Mouse (Mus musculus) spleen, adult 2 months (tissue): ENCODE data around the gene Atp6v0a4. TPM values are rescaled to one million over a fixed set of nuclear protein-coding genes. Genes with fewer than 3 reads are reported as not detected.

Experiments used
- DNase-seq, 2 experiments: peaks; one replicate each; pipeline versions ENCODE4 v3.0.0 to v3.0.0-alpha.2; 2012 to 2021; ENCODE audit warnings: low spot score in 2 of 2, low read depth in 1 of 2
- H3K27ac ChIP-seq: fragments of 200-500 bp; 2 replicates; pipeline ENCODE4 v1.5.1; 2012; ENCODE audit warnings: low read length, inconsistent platforms; ENCODE audit not compliant: insufficient read depth
- H3K27me3 ChIP-seq: fragments of 200-500 bp; 2 replicates; pipeline ENCODE4 v1.6.1; 2012; ENCODE audit warnings: mild to moderate bottlenecking, moderate library complexity, low read length, inconsistent platforms; ENCODE audit not compliant: control insufficient read depth, insufficient read depth
- H3K36me3 ChIP-seq: fragments of 200-500 bp; 2 replicates; pipeline ENCODE4 v1.6.1; 2012; ENCODE audit warnings: mild to moderate bottlenecking, low read length, inconsistent platforms; ENCODE audit not compliant: control insufficient read depth, insufficient read depth
- H3K4me1 ChIP-seq: fragments of 200-500 bp; 2 replicates; pipeline ENCODE4 v1.6.1; 2011; ENCODE audit warnings: inconsistent platforms; ENCODE audit not compliant: control insufficient read depth, insufficient read depth, insufficient read length
- H3K4me3 ChIP-seq: fragments of 200-500 bp; 2 replicates; pipeline ENCODE4 v1.5.1; 2011; ENCODE audit warnings: mild to moderate bottlenecking, inconsistent platforms; ENCODE audit not compliant: insufficient read depth, insufficient read length; ENCODE audit errors: extremely low read depth
- CTCF ChIP-seq: fragments of 200-500 bp; IDR thresholded peaks from 2 replicates; pipeline ENCODE4 v1.5.1; 2011; ENCODE audit warnings: mild to moderate bottlenecking, inconsistent platforms; ENCODE audit not compliant: insufficient read depth, insufficient read length, insufficient replicate concordance; ENCODE audit errors: extremely low read depth
- POLR2A ChIP-seq: fragments of 200-500 bp; IDR thresholded peaks from 2 replicates; pipeline ENCODE4 v1.6.1; 2011; ENCODE audit warnings: low read depth, low read length, inconsistent platforms
- WGBS: fragments of 180-500 bp; shearing (Covaris S2); methylation state at CpG from one replicate; pipeline ENCODE4 v1.1.7; 2018; 5-methylcytosine and 5-hydroxymethylcytosine counted together
- polyA plus RNA-seq: library from polyadenylated mRNA; depleted of rRNA; stranded (reverse); fragments of >200 nt; gene quantifications from 2 replicates; pipeline ENCODE4 v1.2.3, GENCODE M21; 2012

The Atp6v0a4 gene
- polyA plus RNA-seq, 1 experiment: 0.41 TPM

DNA sequence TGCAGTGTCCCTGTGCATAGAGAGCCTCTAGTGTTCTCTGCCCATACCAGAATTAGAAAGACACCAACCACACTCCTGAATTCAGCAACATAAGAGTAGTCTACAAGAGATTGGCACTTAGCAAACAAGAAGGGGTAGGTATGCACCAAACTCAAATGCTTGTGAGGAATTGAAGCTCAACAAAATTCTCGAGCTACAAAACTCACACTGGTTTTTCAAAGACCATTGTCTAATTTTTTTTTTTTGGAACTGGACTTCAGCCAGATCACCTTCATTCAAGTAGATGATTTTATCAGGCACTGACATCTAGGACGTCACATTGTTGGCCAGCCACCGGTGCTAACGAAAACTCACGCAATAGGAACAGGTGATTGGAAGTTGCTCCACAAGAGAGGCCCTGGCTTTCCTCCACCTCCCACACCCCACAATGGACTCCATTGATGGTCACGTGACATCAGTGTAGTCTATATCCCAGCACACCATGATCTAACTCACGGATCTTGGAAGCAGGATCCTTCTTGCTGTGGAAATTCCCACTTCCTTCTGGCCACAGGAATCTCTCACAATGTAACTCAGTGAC lies 22.1 kb downstream of the Atp6v0a4 start:
- TF ChIP-seq POLR2A (no peak), CTCF (no peak)
- no peak overlapping the region for H3K4me3 ChIP-seq

DNA sequence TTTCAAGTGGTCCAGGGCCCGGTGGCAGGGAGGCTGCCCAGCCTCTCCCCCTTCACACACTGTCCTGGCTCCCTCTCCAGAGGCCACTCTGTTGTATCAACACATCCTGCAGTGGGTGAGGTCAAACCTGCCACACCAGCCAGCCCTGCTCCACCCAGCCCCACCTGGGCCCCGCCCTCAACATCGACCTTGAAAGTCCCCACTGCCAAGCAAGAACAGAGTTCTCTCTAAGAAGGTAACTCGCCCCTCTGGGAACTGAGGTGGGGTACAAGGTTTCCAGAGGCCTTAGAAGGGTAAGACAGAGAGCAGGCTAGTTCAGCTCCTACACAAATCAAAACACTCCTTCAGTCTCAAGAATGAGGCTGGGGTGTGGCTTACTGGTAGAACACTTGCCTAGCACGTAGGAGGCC lies 27.4 kb downstream of the Atp6v0a4 start:
- H3K27ac ChIP-seq: no peak overlapping the region
- no peak for DNase-seq
- H3K36me3 ChIP-seq: no peaks in the 10 kb centered on the region
- no peak for TF ChIP-seq POLR2A
- TF ChIP-seq CTCF: no peak
- 66% methylated on average over 5 of the region's 5 CpGs for WGBS
- H3K4me3 ChIP-seq: no peak overlapping the region
- H3K27me3 ChIP-seq: no peaks in the 10 kb centered on the region
- no peaks in the 10 kb centered on the region for H3K4me1 ChIP-seq

More for the DNA sequence above, 22.1 kb downstream of the Atp6v0a4 start:
- Histone ChIP-seq H3K4me1 (no peaks in the 10 kb centered on the region), H3K27me3 (no peaks in the 10 kb centered on the region), H3K36me3 (no peaks in the 10 kb centered on the region), H3K27ac (no peak overlapping the region)
- no peak for DNase-seq
- WGBS: 89% methylated on average over 7 of the region's 7 CpGs

DNA sequence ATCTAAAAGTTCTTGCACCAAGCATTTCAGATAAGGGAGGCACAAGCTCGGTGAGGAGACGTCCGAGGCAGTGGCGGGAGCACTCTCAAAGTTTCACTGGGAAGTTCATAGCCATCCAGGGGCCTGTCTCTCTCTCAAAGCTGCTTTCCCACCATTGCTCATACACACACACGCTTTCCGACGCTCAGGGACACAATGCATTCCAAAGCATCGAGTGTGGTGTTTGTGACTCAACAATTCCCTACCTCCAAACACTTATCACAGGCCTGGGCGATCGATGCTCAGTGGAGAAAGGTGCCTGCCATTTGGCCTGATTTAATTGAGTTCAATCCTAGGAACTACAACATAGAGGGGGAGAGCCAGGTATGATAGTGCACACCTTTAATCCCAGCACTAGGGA lies 29.7 kb downstream of the Atp6v0a4 start:
- 88% methylated on average over 10 of the region's 10 CpGs for WGBS

DNA sequence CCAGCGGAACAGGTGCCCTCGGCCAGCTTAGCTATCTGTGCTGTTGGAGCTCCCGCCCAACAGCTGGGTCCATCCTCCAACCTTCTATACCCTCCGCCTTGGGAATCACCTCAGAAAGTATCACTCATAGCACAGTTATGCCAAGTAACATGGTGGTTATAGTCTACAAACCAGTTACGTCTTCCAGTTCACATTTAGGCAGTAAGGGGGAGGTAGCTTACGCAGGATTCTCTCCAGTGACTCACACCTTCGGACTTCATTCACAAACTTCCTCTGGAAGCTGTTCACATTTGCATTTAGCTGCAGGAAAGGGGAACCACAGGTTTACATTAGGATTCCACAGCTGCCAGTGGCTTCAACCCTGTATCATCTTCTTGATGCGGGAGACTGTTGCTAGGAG lies 31.8 kb downstream of the Atp6v0a4 start:
- TF ChIP-seq POLR2A (no peak), CTCF (no peak)
- no peak for DNase-seq
- Histone ChIP-seq H3K27ac (no peak overlapping the region), H3K4me3 (no peak overlapping the region), H3K36me3 (no peaks in the 10 kb centered on the region), H3K4me1 (no peaks in the 10 kb centered on the region), H3K27me3 (no peaks in the 10 kb centered on the region)
- WGBS: 88% methylated on average over 8 of the region's 8 CpGs

More for the DNA sequence above, 29.7 kb downstream of the Atp6v0a4 start:
- H3K4me1 ChIP-seq: no peaks in the 10 kb centered on the region
- no peaks in the 10 kb centered on the region for H3K36me3 ChIP-seq
- no peak overlapping the region for H3K4me3 ChIP-seq
- DNase-seq: no peak
- no peak overlapping the region for H3K27ac ChIP-seq
- H3K27me3 ChIP-seq: no peaks in the 10 kb centered on the region
- TF ChIP-seq POLR2A: no peak
- no peak for TF ChIP-seq CTCF

DNA sequence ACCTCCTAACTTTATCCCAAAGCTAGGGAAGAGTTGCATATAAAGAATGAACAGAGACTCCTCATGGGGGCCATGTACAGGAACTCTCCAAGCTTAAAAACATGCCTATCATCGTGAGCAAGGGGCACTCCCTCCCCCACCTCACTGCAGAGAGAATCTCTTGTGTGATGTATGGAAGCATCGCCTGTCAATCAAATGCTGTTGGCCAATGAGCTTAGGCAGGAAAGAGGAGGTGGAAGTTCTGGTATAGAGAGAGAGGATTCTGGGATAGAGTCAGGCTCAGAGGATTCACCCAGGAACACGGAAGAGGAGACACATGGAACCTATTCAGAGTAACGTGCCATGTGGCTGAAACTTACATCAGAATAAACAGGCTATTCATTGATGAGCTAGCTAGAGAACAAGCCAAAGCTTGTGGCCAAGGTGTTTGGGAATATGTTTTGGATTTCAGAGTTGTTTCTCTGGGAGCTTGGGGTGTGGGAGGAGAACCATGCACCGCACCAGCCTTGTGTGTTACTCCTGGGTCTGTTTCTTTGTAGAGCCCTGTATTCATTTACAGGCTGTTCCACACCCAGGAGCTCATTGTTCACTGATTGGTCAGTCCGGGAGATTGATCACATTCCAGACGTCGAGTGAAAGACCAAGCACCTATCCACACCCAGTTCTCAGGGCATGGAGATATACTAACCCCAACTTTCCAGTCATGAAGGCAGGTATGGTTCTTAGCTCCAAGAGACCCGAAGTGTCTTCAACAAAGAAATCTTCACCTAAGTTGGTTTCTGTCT lies 37.0 kb downstream of the Atp6v0a4 start:
- Histone ChIP-seq H3K27ac (no peak overlapping the region), H3K36me3 (no peaks in the 10 kb centered on the region), H3K4me3 (no peak overlapping the region), H3K4me1 (no peaks in the 10 kb centered on the region), H3K27me3 (no peaks in the 10 kb centered on the region)
- WGBS: 85% methylated on average over 9 of the region's 9 CpGs
- TF ChIP-seq POLR2A: no peak
- DNase-seq: no peak

DNA sequence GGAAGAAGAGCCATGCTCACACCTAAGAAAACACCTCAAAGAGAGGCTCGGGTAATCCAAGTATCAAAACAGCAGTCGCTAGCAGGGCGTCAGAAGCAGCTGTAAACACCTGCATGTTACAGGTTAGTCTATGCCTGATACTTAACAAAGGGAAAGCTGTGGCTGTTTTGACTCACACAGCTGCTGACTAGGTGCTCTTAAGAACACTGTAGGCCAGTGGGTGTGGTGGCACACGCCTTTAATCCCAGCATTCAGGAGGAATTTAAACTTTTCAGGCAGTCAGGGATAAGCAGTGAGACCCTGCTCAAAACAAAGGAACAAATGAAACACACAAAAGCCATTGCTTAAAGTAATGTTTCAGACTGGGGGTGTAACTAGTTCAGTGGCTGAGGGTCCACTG lies 41.2 kb downstream of the Atp6v0a4 start:
- TF ChIP-seq CTCF (no peak), POLR2A (no peak)
- Histone ChIP-seq H3K27ac (no peak overlapping the region), H3K4me1 (no peaks in the 10 kb centered on the region), H3K4me3 (no peak overlapping the region), H3K36me3 (no peaks in the 10 kb centered on the region), H3K27me3 (no peaks in the 10 kb centered on the region)
- no peak for DNase-seq
- 68% methylated on average over 4 of the region's 4 CpGs for WGBS

DNA sequence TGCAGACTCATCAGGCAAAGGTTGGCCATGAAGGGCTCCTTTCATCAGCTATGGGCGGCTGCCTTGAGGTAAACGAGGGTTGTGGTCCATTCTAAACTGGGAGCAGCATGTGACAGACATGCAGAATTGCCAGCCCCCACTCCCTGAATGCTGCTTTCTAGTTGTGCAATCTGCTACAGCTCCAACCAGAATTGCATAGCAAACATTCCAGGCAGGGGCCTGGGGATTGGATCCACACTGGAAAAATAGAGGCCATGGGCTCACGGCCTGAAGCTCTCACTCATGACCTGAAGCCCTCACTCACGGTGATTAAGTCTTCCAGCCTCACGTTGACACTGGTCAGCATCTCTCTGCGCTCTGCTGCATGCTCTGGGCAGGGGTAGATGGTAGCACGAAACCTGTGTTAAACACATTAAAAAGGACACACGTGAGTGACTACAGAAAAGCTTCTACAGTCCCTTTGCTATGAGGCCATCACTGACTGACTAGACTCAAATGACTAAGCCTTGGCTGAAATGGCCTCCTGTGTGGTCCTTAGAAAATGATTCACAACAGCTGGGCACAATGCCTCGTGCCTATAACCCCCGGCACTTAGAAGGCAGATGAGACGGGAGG lies 42.6 kb downstream of the Atp6v0a4 start:
- no peak for DNase-seq
- WGBS: 88% methylated on average over 11 of the region's 11 CpGs
- no peaks in the 10 kb centered on the region for H3K27me3 ChIP-seq
- TF ChIP-seq POLR2A (no peak), CTCF (no peak)
- H3K4me1 ChIP-seq: no peaks in the 10 kb centered on the region
- no peaks in the 10 kb centered on the region for H3K36me3 ChIP-seq
- H3K27ac ChIP-seq: no peak overlapping the region
- no peak overlapping the region for H3K4me3 ChIP-seq
